Mouse (Mus musculus) retina, postnatal 1 day (tissue): ENCODE results near the gene Mrpl53.

Experiments
- DNase-seq: peaks from one replicate; pipeline ENCODE4 v3.0.0-alpha.2; 2012

Mrpl53 gene

GRCm38 (mm10) chr6:83095968-83096367 is 12.9 kb upstream of the Mrpl53 start:
- no peak for DNase-seq

- no peak for DNase-seq
Observed at GRCm38 (mm10) chr6:83098411-83098810, 10.4 kb upstream of the Mrpl53 start.

GRCm38 (mm10) chr6:83101316-83101687 is 7.5 kb upstream of the Mrpl53 start, which contains the start of the genes Ccdc142 and Gm42688:
Gene Ccdc142 (plus strand): TSS chr6:83101601.
Gene Gm42688 (plus strand): TSS chr6:83101617.
- peak; percentile 95 for DNase-seq

DNA sequence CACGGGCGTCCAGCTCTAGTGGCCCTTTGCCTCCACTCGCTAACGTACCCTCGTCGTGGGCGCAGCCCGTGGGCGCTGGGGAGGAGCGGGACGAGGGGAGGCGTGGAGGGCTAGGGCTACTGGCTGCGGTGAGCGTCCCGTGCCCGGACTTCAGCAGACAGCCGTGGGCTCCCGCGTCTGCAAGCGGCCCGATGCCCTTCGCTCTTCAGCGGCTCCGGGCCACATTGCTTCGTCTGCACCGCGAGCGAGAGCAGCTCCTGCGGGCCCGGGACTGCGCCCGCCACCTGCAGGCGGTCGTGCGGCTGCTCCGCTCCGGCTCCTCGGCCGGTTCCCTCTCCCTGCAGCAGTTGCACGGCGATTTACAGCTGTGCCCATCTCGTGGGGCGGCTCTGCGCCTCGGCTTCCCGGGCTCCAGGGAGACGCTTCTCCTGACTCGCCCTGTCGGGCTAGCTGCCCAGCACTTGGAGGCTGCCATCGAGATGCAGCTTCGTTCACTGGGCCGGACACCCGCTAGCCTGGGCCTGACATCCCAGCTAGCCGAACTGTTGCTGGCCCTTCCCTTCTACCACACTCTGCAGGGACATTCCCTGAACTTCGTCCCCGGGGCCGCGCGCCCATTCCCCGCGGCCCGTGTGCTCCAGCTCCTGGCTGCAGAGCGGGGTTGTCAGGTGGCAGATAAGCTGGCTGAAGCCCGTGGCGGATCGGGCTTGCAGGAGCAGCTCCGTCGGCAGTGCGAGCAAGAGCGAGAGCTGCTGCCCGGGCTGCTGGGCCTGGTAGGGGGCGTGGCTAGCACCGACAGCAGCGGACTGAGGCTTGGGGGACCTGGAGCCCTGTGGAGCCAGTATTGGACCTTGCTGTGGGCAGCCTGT is 6.9 kb upstream of the Mrpl53 start:
- DNase-seq: peak; percentile 74

GRCm38 (mm10) chr6:83103130-83103650 is 5.7 kb upstream of the Mrpl53 start:
- no peak for DNase-seq

GRCm38 (mm10) chr6:83104158-83104557 is 4.7 kb upstream of the Mrpl53 start:
- no peak for DNase-seq

DNA sequence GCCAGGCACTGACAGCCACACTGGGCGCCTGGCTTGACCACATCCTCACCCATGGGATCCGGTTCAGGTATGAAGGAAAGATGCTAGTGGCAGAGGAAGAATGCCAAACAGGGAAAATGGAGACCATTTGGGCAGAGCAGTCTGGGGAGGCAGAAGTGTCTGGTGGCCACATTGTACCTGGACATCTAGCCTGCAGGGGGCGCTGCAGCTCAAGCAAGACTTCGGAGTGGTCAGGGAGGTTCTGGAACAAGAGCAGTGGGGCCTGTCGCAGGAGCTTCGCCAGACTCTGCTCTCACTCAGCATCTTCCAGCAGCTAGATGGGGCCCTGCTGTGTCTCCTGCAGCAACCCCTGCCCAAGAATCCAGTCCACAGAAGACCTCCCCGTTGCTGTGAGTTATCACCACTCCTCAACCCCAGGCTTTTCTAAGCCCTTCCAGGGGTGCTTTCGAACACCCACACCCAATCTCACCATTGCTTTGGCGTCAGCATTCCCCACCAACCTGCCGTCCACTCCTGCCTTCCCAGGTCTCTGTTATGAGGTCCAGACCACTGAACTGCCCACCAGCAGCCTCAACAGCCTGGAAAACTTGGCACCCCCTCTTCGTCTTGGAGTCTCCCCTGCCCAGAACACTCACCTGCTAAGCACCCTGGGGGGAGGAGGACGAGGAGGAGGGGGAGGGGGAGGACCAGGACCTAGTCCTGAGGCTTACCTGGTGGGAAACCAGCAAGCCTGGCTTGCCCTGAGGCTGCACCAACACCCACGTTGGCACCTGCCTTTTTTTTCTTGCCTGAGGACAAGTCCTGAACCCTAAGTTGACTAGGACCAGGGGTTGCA is 1.1 kb upstream of the Mrpl53 start:
- peak; percentile 86 for DNase-seq

GRCm38 (mm10) chr6:83111510-83112136 is 2.8 kb downstream of the Mrpl53 start:
- no peak for DNase-seq

DNA sequence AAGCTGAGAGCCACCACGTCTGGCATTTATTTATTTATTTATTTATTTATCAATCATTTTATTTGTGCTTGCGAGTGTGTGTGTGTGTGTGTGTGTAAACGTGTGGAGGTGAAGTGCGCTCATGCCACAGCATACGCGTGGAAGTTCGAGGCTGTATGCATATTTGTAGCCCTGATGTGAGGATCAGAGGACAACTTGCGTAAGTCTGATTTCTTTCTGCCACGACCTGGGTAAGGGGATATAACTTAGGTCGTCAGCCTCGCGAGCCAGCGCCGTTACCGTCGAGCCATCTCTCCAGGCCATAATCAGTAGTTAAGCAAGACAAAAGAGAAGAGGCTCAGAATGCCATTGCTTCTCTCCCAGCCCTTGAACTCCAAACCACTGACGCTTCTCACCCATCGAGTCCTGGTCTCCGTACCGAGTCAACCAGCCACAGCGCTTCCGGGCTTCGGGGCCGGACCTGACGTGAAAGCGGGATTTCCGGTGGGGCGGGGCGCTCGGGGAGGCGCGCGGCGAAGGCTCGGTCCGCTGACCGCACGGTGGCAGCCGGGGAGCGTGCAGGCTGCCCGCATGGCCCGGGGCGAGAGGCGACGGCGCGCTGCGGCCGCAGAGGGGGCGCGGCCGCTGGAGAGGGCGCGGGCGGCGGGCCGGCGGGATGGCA is 6.3 kb downstream of the Mrpl53 start, which contains the start of gene Mogs:
Gene Mogs, plus strand, starts transcription at position 486 of the 661 bp plus-strand sequence.
- peak; percentile 94 for DNase-seq

DNA sequence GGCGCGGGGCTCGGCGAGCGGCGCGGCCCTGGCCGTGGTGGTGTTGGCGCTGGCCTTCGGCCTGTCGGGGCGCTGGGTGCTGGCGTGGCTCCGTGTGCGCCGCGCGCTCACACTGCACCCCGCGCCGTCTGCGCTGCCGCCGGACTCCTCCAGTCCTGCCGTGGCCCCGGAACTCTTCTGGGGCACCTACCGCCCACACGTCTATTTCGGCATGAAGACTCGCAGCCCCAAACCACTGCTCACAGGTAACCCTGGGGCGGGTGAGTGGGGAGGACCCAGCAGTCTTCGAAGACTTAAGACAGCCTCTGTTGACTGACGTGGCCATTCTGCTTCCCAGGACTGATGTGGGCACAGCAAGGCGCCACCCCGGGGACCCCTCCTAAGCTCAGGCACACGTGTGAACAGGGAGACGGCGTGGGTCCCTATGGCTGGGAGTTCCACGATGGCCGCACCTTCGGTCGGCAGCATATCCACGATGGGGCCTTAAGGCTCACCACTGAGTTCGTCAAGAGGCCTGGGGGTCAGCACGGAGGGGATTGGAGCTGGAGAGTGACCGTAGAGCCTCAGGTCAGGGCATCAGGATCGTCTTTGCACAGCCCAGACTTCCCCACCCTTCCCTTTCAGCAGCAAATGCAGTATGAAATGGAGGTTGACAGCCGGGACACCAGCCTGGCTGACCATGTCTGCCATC is 7.0 kb downstream of the Mrpl53 start:
- DNase-seq: no peak

DNA sequence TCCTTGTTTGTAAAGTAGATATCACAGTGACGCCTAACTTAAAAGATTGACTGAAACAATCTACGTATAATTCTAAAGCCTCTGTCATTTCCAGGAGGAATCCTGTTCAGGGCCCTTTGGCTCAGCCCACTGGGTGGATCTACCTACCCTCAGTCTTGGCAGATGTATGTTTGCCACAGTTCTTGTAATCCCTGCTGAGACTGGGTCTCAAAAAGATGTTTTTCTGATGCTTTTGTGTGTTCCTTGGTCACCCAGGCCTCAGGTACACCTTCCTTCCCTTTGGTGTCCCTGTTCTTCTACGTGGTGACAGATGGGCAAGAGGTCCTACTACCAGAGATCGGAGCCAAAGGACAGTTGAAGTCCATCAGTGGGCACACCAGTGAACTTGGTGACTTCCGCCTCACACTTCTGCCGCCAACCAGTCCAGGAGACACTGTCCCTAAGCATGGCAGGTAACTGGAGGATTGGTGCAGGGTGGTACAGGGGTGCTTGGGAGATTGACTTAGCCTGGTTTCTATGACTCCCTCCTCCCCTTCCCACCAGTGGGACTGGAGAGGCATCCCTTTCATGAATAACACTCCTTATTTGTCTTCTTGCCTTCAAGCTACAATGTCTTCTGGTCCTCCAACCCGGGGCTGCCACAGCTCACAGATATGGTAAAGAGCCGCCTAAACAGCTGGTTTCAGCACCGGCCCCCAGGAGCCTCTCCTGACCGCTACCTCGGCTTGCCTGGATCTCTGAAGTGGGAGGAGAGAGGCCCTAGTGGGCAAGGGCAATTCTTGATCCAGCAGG is 7.7 kb downstream of the Mrpl53 start:
- DNase-seq: no peak

GRCm38 (mm10) chr6:83117165-83117438 is 8.3 kb downstream of the Mrpl53 start:
- DNase-seq: no peak

DNA sequence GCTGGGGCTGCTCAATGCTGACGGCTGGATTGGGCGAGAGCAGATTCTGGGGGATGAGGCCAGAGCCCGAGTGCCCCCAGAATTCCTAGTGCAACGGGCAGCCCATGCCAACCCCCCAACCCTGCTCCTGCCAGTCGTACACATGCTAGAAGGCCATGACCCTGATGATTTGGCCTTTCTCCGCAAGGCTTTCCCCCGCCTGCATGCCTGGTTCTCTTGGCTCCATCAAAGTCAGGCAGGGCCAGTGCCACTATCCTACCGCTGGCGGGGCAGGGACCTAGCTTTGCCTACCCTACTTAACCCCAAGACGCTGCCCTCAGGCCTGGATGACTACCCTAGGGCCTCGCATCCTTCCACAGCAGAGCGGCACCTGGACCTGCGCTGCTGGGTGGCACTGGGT is 8.8 kb downstream of the Mrpl53 start:
- DNase-seq: no peak

- no peak for DNase-seq
Observed at GRCm38 (mm10) chr6:83118369-83118768, 9.5 kb downstream of the Mrpl53 start.

DNA sequence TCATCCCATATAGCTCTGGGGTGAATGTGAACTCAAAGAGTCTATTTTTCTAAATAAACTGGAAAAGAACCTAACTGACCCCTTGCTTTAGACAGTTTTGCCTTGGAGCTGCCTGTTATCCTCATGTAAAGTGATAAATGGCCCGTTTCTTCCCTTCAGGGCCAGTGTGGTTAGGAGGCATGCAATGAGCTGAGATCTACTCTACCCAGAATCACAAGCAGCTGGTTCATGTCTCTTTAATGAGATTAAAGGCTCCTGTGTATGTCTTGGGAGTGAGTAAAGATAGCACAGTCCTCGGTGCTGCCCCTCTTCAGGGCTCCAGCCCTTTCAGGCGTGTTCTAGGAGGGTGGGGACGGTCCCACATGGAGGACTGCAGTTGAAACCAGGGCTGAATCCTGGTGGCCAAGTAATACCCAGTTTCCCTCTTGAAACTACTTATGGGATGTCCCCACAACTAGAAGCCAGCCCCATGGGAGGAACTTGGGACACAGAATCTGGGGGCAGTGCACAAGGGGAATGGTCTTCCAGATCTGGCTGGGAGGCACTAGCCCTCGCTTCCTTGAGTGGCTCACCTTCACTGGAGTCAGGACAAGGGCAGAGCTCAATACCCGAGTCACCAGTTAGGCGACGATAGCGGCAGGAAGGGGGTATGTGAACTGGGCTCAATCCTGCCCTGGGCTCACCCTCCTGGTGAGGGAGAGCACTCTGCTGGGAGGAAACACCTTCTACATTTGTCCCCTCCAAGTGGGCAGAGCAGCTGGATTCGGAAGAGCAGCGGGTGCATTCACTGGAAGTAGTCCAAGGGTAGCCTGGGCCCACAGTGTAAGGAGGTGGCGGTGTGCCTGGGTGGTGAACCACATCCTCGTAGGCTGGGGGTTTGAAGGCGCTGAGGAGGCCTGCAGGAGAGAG is 10.2 kb downstream of the Mrpl53 start:
- no peak for DNase-seq

DNA sequence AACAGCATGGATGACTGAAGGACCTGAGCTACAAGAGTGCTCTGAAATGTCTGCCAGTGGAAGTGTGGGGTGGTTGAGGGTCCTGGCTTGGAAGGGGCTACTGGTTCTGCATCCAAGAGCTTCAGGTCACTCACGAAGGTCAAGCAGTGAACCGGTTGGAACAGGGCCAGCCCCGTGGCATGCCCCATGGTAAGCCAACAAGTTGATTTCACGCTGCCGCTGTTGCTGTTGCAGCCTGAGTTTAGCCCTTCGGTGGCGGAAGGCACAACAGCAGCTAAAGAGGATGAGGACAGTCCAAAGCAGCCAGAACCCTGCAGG is 10.9 kb downstream of the Mrpl53 start:
- DNase-seq: no peak

DNA sequence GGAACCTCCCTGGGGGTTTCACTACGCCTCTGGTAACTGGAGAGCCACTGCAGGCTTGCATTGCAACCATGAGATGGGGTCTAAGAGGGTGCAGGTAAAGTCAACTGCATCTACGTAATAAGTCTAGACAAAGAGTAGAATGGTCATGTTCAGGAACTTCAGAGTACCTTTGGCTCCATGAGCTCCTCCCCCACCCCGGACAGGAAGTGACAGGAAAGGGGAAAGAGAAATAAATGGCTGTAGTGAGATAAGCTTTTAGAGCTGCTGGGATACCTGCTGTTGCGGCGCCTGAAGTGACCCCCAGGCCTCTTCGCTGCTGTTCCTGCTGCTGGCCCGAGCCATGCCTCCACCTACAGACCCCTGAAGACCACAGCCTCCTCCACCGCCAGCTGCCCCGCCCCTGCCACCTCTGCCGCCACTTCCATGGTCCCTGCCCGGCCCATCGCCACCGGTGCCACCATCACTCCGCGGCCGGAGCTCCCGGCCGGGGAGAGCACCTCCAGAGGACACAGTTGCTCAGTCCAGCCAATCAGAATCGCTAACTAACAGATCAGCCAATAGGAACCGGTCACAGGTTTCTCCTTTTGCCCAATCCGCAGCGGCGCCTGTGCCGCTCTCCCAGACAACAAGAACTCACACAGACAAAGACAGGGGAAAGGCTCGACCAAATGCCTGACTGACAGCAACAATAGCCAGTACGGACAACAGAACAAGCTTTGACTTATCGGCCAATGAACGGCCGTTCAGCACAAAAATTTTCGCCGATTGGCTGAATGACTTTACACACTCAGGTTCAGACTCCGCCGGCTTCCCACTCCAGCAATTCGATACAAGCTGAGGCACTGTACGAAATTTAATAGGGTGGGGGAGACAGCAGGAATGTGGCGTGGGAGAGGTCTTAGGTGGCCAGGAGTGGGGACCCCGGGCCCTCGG is 12.4 kb downstream of the Mrpl53 start, which contains the start of gene Wbp1:
Gene Wbp1, minus strand, starts transcription at position 630 of the 933 bp plus-strand sequence.
- peak; percentile 100 for DNase-seq

GRCm38 (mm10) chr6:83121863-83122710 is 13.2 kb downstream of the Mrpl53 start:
- DNase-seq: no peak
